ENCODE assay signal across 19 mouse cellular contexts in the genomic region with DNA sequence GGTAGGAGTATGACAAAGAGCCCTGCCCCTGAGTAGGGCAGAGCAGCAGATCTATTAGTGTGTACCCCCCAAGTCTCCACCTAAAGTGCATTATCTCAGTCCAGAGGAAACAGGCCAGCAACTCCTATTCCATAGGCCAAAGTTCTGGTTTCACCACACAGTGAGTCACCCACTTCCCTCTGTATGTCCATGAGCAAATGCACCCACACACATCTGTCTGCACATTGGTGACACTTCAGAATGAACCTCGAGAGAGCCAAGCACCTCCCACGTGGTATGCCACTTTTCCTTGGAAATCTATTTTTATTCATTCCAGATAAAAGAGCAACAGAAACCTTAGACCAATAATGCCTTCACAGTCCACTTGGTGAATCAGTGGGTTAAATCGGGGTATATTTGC. TPM values are rescaled to one million over a fixed set of nuclear protein-coding genes. Genes with fewer than 3 reads are reported as not detected.
DNase-seq lines count a peak whose midpoint lies in the region; ATAC-seq and TF ChIP-seq lines count a peak whose summit lies in the region.
"Had no signal": no experiment of that assay in that cellular context is flagged by ENCODE, and none has a peak within 500 bp of the region (broad histone marks: within the 10 kb centered on the region; RNA-seq: fewer than 3 reads in every experiment).

No protein-coding gene starts in this region.

- H3K9ac ChIP-seq in heart, embryonic 13.5 days = no peak overlapping the region
- H3K9ac ChIP-seq: forebrain, embryonic 12.5 days; hindbrain, embryonic 15.5 days; lung, embryonic 15.5 days had no signal

- H3K36me3 ChIP-seq in heart, embryonic 13.5 days = no peaks in the 10 kb centered on the region
- H3K36me3 ChIP-seq: forebrain, embryonic 12.5 days; hindbrain, embryonic 15.5 days; lung, embryonic 15.5 days had no signal

- no peak overlapping the region for H3K4me3 ChIP-seq in heart, embryonic 13.5 days
- H3K4me3 ChIP-seq in left cerebral cortex, adult 2 months = no peak overlapping the region
- H3K4me3 ChIP-seq: forebrain, embryonic 12.5 days; hindbrain, embryonic 15.5 days; layer of hippocampus, adult 2 months; lung, embryonic 15.5 days had no signal

- peaks cover 17% of the 10 kb centered on the region for H3K4me1 ChIP-seq in heart, embryonic 13.5 days
- H3K4me1 ChIP-seq: forebrain, embryonic 12.5 days; lung, embryonic 15.5 days had no signal

- 33% methylated on average over 3 of the region's 3 CpGs for WGBS in heart, embryonic 13.5 days

- no peaks in the 10 kb centered on the region for H3K9me3 ChIP-seq in heart, embryonic 13.5 days
- H3K9me3 ChIP-seq: forebrain, embryonic 12.5 days; hindbrain, embryonic 15.5 days; lung, embryonic 15.5 days had no signal

- no peaks in the 10 kb centered on the region for H3K27me3 ChIP-seq in heart, embryonic 13.5 days (replicated peaks)
- H3K27me3 ChIP-seq: forebrain, embryonic 12.5 days; hindbrain, embryonic 15.5 days; lung, embryonic 15.5 days had no signal

- peak overlapping the region; percentile 17 for H3K27ac ChIP-seq in heart, embryonic 13.5 days (replicated peaks)
- H3K27ac ChIP-seq in left cerebral cortex, adult 2 months = peak overlapping the region; percentile 44; the same call in 1 of the 2 replicates
- H3K27ac ChIP-seq: forebrain, embryonic 12.5 days; hindbrain, embryonic 15.5 days; layer of hippocampus, adult 2 months; lung, embryonic 15.5 days had no signal

- no peak for TF ChIP-seq CTCF in left cerebral cortex, adult 2 months (IDR thresholded peaks at IDR 0.05)

- H3K4me2 ChIP-seq in heart, embryonic 13.5 days = no peak overlapping the region
- H3K4me2 ChIP-seq: forebrain, embryonic 12.5 days; hindbrain, embryonic 15.5 days; lung, embryonic 15.5 days had no signal

- intact Hi-C loops in left cerebral cortex, adult 2 months (cut with DNase I) = loop anchor here (5.0 kb wide), 1 partner anchor 67 kb away; no protein-coding TSS in a partner anchor

- DNase-seq in heart, adult 18-20 months = no peak
- peak; percentile 56 to 69 for DNase-seq in right cerebral cortex, adult 2 months (ENCODE audit: low spot score in 2 of 2)
- no peak for DNase-seq in right cerebral cortex, postnatal 14 days
- DNase-seq in left cerebral cortex, adult 2 months (ENCODE audit: extremely low spot score in 1 of 2, low spot score in 2 of 2) = peak in 1 of 2 experiments; percentile 38
- peak; percentile 76 for DNase-seq in telencephalon, adult 2 months (ENCODE audit: low read depth, low spot score)
- DNase-seq in B cell, adult 2 months = no peak
- no peak for DNase-seq in thymus, postnatal 36 days
- DNase-seq: cerebellum, adult 11-12 months; gastrocnemius, postnatal 25 days; heart, postnatal 10 days; kidney, adult 8-10 months; spleen, adult 18-20 months had no signal

- no peak for ATAC-seq in heart, embryonic 13.5 days (ENCODE audit: extremely low read depth, insufficient number of reproducible peaks, low FRiP score, low TSS enrichment)
- ATAC-seq: activated CD4-positive, CD25-positive, alpha-beta regulatory T cell, adult 4 months; CD4-positive, CD25-positive, alpha-beta regulatory T cell, adult 4 months had no signal

RNA-seq across cellular contexts. Expression of gene Inpp5a, which starts 38.3 kb away (rescaled TPM):
- 58.4 and 58.5 TPM in 2 replicates for polyA plus RNA-seq in heart, embryonic 13.5 days (2015; fragmentation: Nextera tagmentation; extraction: Ambion mirVana)
- 100 to 1,000 TPM; 293 to 297 TPM for total RNA-seq in heart, adult 18-20 months (2021)
- 10 to 100 TPM; 56.6 to 58.5 TPM for total RNA-seq in left cerebral cortex, adult 2 months (2021)

Comparison
In these comparisons a context has a peak if more than half of its experiments do, and no peak if none do; other contexts are left out.
1. DNase-seq: peak in right cerebral cortex, adult 2 months (2 of 2) and telencephalon, adult 2 months (single experiment); none in heart, adult 18-20 months (0 of 2), right cerebral cortex, postnatal 14 days (single experiment), B cell, adult 2 months (0 of 2) and thymus, postnatal 36 days (0 of 2).
2. RNA of gene Inpp5a, which starts 38.3 kb away (total RNA-seq): 293 to 297 TPM in heart, adult 18-20 months; 56.6 to 58.5 TPM in left cerebral cortex, adult 2 months; every median in the first group is over 4 times any median in the second.